Mouse (Mus musculus): ENCODE data around the gene Tenm4. TPM values are rescaled to one million over a fixed set of nuclear protein-coding genes. Genes with fewer than 3 reads are reported as not detected.

Tenm4 gene
- total and polyA plus RNA-seq, 2 experiments from 2014 or later: 1.4 to 5.9 TPM

DNA sequence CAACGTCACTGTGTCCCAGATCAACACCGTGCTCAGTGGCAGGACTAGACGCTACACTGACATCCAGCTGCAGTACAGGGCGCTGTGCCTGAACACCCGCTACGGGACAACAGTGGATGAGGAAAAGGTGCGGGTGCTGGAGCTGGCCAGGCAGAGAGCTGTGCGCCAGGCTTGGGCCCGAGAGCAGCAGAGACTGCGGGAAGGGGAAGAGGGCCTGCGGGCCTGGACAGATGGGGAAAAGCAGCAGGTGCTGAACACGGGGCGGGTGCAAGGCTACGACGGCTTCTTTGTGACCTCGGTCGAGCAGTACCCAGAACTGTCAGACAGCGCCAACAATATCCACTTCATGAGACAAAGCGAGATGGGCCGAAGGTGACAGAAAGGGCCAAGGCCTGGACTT lies 735.2 kb downstream of the Tenm4 start:
- WGBS: 87% methylated on average over 20 of the region's 20 CpGs
- no peak for ATAC-seq (ENCODE audit: insufficient read depth, low read depth)

DNA sequence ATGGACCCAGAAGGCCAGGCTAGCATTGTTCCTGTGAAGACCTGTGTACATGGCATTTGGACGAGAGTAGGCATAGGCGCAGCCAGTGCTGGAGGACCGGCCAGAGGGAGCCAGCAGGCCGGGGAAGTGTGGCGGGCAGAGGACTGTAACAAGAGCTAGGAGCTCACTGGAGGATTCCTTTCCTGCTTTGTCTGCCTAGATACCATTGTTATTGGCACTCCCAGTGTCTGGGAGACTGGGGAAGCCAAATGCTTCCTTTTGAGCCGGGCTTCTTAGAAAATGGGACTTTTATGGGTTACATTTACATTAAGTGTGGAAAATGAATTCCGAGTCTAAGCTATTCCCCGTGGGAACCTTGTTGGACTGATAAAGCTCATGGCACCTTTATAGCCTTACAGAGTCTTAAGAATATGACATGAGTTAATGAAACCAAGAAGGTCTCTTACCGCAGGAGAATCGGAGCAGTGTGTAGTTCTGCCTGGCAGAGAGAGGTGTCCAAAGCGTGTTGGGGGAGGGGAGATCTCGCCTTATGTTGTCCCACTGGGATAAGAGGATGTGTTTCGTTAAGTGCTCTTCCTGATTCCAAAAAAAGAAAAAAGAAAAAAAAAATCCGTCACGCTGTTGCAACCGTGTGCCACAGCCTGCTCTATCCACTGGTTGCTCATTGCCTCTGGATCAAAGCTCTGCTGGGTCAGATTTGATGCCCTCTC lies 737.1 kb downstream of the Tenm4 start:
- H3K4me2 ChIP-seq (ENCODE audit: low read depth, low read length): no peak overlapping the region
- no peaks in the 10 kb centered on the region; the same call in 1 of the 2 replicates for H3K4me1 ChIP-seq (ENCODE audit: control insufficient read depth, insufficient read depth)
- TF ChIP-seq EP300 (IDR thresholded peaks at IDR 0.05; ENCODE audit: low read depth): no peak
- no peak for TF ChIP-seq CTCF (IDR thresholded peaks at IDR 0.05; ENCODE audit: low read depth)
- WGBS: 63% methylated on average over 16 of the region's 16 CpGs
- no peaks in the 10 kb centered on the region; the same call in 1 of the 2 replicates for H3K27me3 ChIP-seq (ENCODE audit: control insufficient read depth, insufficient read depth, low read length)
- H3K9me3 ChIP-seq (replicated peaks; ENCODE audit: control insufficient read depth, low read length): no peaks in the 10 kb centered on the region
- no peak overlapping the region for H3K4me3 ChIP-seq (ENCODE audit: low read depth, low read length)
- no peak overlapping the region for H3K9ac ChIP-seq (replicated peaks; ENCODE audit: low read depth, low read length)
- ATAC-seq (ENCODE audit: insufficient read depth, low read depth): no peak
- no peaks in the 10 kb centered on the region for H3K36me3 ChIP-seq (replicated peaks; ENCODE audit: control insufficient read depth, insufficient read depth, low read length)
- DNase-seq (ENCODE audit: low spot score): no peak
- no peak overlapping the region for H3K27ac ChIP-seq (ENCODE audit: low read depth)

More for the DNA sequence above, 735.2 kb downstream of the Tenm4 start:
- Histone ChIP-seq H3K36me3 (replicated peaks; ENCODE audit: control insufficient read depth, insufficient read depth, low read length) (no peaks in the 10 kb centered on the region), H3K27me3 (ENCODE audit: control insufficient read depth, insufficient read depth, low read length) (no peaks in the 10 kb centered on the region), H3K4me3 (ENCODE audit: low read depth, low read length) (no peak overlapping the region), H3K27ac (ENCODE audit: low read depth) (no peak overlapping the region), H3K9me3 (replicated peaks; ENCODE audit: control insufficient read depth, low read length) (no peaks in the 10 kb centered on the region), H3K4me2 (ENCODE audit: low read depth, low read length) (no peak overlapping the region), H3K9ac (replicated peaks; ENCODE audit: low read depth, low read length) (no peak overlapping the region), H3K4me1 (ENCODE audit: control insufficient read depth, insufficient read depth) (no peaks in the 10 kb centered on the region; the same call in 1 of the 2 replicates)
- TF ChIP-seq CTCF (IDR thresholded peaks at IDR 0.05; ENCODE audit: low read depth) (no peak), EP300 (IDR thresholded peaks at IDR 0.05; ENCODE audit: low read depth) (no peak)
- DNase-seq (ENCODE audit: low spot score): no peak

DNA sequence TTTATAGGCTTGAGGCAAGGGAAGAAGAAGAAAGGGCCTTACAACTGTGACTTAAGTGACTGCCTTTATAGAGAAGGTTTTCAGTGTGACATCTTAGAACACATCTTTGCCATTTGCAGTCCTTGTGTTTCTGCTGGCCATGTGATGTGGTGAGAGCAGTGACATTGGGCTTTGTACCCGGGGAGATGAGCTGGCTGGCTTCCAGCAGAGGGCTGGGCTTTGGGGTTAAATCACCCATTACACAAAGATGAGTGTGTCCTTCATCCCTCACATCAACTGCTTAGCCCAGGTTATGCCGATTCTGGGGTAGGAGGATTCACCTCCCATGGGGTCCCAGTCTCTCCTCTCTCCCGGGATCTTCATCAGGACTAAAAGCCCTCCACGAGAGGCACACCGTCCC lies 738.8 kb downstream of the Tenm4 start:
- Histone ChIP-seq H3K27me3 (ENCODE audit: control insufficient read depth, insufficient read depth, low read length) (peaks cover 3% of the 10 kb centered on the region; the same call in 1 of the 2 replicates), H3K9ac (replicated peaks; ENCODE audit: low read depth, low read length) (no peak overlapping the region), H3K4me3 (ENCODE audit: low read depth, low read length) (no peak overlapping the region), H3K27ac (ENCODE audit: low read depth) (no peak overlapping the region), H3K4me1 (ENCODE audit: control insufficient read depth, insufficient read depth) (no peaks in the 10 kb centered on the region; the same call in 1 of the 2 replicates), H3K4me2 (ENCODE audit: low read depth, low read length) (no peak overlapping the region), H3K36me3 (replicated peaks; ENCODE audit: control insufficient read depth, insufficient read depth, low read length) (no peaks in the 10 kb centered on the region), H3K9me3 (replicated peaks; ENCODE audit: control insufficient read depth, low read length) (no peaks in the 10 kb centered on the region)
- 77% methylated on average over 5 of the region's 5 CpGs for WGBS
- DNase-seq (ENCODE audit: low spot score) (no peak), ATAC-seq (ENCODE audit: insufficient read depth, low read depth) (no peak)
- TF ChIP-seq CTCF (IDR thresholded peaks at IDR 0.05; ENCODE audit: low read depth) (no peak), EP300 (IDR thresholded peaks at IDR 0.05; ENCODE audit: low read depth) (no peak)

DNA sequence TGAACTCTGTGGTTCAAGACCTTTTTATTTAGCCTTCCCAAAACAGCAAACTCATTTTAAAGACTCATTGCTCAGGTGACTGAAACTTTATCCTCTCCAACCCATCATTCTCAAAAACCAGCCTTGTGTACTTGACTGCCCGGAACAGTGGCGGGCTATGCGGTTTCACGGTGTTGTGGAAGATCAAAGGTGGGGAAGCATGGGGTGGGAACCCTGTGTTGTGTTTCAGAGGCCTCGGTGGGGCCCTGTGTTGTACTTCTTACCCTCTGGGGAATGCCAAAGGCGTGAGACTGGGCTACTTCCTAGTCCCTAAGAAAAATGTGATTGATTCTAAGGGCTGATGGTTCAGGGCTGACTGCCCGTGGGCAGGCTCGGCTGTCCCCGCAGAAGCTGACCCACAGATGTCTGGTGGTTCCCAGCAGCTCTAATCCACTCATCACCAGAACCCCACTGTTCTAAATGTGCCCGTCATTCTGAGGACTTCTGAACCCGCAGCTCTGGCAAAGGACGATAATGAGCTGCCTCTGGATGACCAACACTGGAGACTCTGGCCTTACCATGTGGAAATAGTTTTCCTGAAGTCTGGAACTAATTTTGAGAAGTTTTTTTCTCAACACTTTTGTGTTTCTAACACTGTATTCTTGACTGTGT lies 739.4 kb downstream of the Tenm4 start:
- Histone ChIP-seq H3K27ac (ENCODE audit: low read depth) (no peak overlapping the region), H3K4me3 (ENCODE audit: low read depth, low read length) (no peak overlapping the region), H3K4me2 (ENCODE audit: low read depth, low read length) (no peak overlapping the region), H3K9ac (replicated peaks; ENCODE audit: low read depth, low read length) (no peak overlapping the region), H3K36me3 (replicated peaks; ENCODE audit: control insufficient read depth, insufficient read depth, low read length) (no peaks in the 10 kb centered on the region), H3K9me3 (replicated peaks; ENCODE audit: control insufficient read depth, low read length) (no peaks in the 10 kb centered on the region), H3K4me1 (ENCODE audit: control insufficient read depth, insufficient read depth) (no peaks in the 10 kb centered on the region; the same call in 1 of the 2 replicates), H3K27me3 (ENCODE audit: control insufficient read depth, insufficient read depth, low read length) (peaks cover 3% of the 10 kb centered on the region; the same call in 1 of the 2 replicates)
- WGBS: 76% methylated on average over 12 of the region's 12 CpGs
- no peak for ATAC-seq (ENCODE audit: insufficient read depth, low read depth)
- DNase-seq (ENCODE audit: low spot score): no peak
- no peak for TF ChIP-seq EP300 (IDR thresholded peaks at IDR 0.05; ENCODE audit: low read depth)
- no peak for TF ChIP-seq CTCF (IDR thresholded peaks at IDR 0.05; ENCODE audit: low read depth)

DNA sequence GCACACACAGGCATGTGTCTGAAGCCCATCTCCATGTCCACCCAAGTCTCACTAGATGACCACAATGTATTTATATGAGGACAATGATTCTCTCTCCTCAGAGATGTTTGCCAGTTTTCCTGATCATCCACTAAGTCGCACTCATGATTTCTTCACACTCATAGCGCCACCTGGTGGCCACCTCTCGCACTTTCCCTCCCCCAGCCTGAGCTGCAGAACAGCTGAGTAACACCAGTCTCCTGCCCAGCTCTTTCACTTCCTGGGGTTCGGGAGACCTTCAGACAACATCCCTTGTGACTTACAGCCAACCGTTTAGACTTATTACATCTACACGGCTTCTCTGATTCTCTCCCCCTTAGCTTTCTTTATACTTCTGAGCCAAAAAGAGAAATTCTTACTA lies 743.0 kb downstream of the Tenm4 start:
- Histone ChIP-seq H3K9me3 (replicated peaks; ENCODE audit: control insufficient read depth, low read length) (no peaks in the 10 kb centered on the region), H3K4me1 (ENCODE audit: control insufficient read depth, insufficient read depth) (no peaks in the 10 kb centered on the region), H3K27me3 (ENCODE audit: control insufficient read depth, insufficient read depth, low read length) (peaks cover 11% of the 10 kb centered on the region; the same call in 1 of the 2 replicates), H3K36me3 (replicated peaks; ENCODE audit: control insufficient read depth, insufficient read depth, low read length) (no peaks in the 10 kb centered on the region), H3K27ac (ENCODE audit: low read depth) (no peak overlapping the region), H3K9ac (replicated peaks; ENCODE audit: low read depth, low read length) (no peak overlapping the region), H3K4me3 (ENCODE audit: low read depth, low read length) (no peak overlapping the region), H3K4me2 (ENCODE audit: low read depth, low read length) (no peak overlapping the region)
- ATAC-seq (ENCODE audit: insufficient read depth, low read depth): peak; percentile 64
- peak; percentile 78 for DNase-seq (ENCODE audit: low spot score)
- peak; percentile 95 for TF ChIP-seq CTCF (IDR thresholded peaks at IDR 0.05; ENCODE audit: low read depth)
- TF ChIP-seq EP300 (IDR thresholded peaks at IDR 0.05; ENCODE audit: low read depth): no peak
- 2% methylated on average over 6 of the region's 6 CpGs for WGBS

Measured in heart, postnatal 0 days (tissue).